Mouse (Mus musculus): ENCODE measurements around the gene Rfx7. TPM values are rescaled to one million over a fixed set of nuclear protein-coding genes. Genes with fewer than 3 reads are reported as not detected.
A peak's percentile ranks its signal among the peaks of the same experiment; 100 is the strongest.

The Rfx7 gene
- polyA plus RNA-seq, 1 experiment from 2014 or later = 4.0 TPM

DNA sequence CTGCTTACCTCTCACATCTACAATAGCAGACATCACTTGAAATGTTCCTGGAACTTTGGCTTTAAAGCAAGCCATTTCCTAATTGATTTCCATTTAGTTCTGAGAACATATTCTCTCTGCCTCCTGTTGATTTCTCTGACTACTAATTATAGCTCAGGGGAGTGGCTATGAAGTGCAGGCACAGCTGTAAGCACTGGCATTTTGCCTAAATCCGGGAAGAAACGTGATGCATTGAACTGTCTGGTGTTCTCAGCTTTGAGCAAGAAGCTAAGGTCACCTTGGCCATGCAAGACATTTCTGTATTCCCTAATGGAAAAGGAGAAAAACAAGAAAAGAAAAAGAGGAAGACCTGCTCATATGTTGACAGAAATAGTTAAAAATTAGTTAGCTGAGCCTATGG, 96.6 kb downstream of the Rfx7 start:
- peak; percentile 89 for DNase-seq (ENCODE audit: low spot score)
- Histone ChIP-seq H3K4me3 (ENCODE audit: low read depth, low read length) (no peak overlapping the region), H3K4me2 (replicated peaks; ENCODE audit: low read depth, low read length) (no peak overlapping the region), H3K9me3 (ENCODE audit: low read length) (no peaks in the 10 kb centered on the region), H3K4me1 (ENCODE audit: insufficient read depth, low read depth, low read length) (peaks cover 7% of the 10 kb centered on the region; the same call in 1 of the 2 replicates), H3K27me3 (replicated peaks; ENCODE audit: insufficient read depth, low read length) (no peaks in the 10 kb centered on the region), H3K27ac (ENCODE audit: low read length) (0 out of 2 replicates have a peak overlapping the region, but pooled peaks have one; percentile 43), H3K9ac (replicated peaks; ENCODE audit: low read depth) (no peak overlapping the region), H3K36me3 (ENCODE audit: insufficient read depth, low read length) (no peaks in the 10 kb centered on the region)
- ATAC-seq = peak; percentile 79
- WGBS = 3% methylated on average over 2 of the region's 2 CpGs
- TF ChIP-seq CTCF (IDR thresholded peaks at IDR 0.05) (no peak), EP300 (IDR thresholded peaks at IDR 0.05) (no peak)

DNA sequence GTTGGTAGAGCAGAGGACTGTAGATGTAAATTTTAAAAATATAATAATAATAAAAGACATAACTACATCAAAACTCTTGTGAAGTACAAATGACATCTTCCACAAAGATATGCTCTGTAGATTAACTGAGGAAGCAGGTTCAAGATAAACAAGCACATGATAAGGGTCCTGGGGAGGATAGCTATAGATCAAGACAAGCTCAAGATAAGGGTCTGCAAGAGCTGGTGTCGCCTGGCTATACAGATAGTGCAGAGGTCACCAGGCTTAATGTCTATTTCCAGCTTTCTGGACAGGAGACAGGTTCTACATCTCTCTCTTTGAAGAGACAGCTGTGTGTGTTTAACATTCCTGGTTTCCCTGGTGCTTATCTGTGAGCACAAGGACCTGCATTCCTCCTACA, 100.2 kb downstream of the Rfx7 start:
- ATAC-seq (no peak), DNase-seq (ENCODE audit: low spot score) (no peak)
- Histone ChIP-seq H3K9ac (replicated peaks; ENCODE audit: low read depth) (no peak overlapping the region), H3K27ac (ENCODE audit: low read length) (no peak overlapping the region), H3K4me2 (replicated peaks; ENCODE audit: low read depth, low read length) (no peak overlapping the region), H3K27me3 (replicated peaks; ENCODE audit: insufficient read depth, low read length) (no peaks in the 10 kb centered on the region), H3K9me3 (ENCODE audit: low read length) (no peaks in the 10 kb centered on the region), H3K4me3 (ENCODE audit: low read depth, low read length) (no peak overlapping the region), H3K4me1 (ENCODE audit: insufficient read depth, low read depth, low read length) (peaks cover 7% of the 10 kb centered on the region; the same call in 1 of the 2 replicates), H3K36me3 (ENCODE audit: insufficient read depth, low read length) (no peaks in the 10 kb centered on the region)
- TF ChIP-seq CTCF (IDR thresholded peaks at IDR 0.05) (no peak), EP300 (IDR thresholded peaks at IDR 0.05) (no peak)
- 35% methylated on average over 1 of the region's 1 CpGs for WGBS

DNA sequence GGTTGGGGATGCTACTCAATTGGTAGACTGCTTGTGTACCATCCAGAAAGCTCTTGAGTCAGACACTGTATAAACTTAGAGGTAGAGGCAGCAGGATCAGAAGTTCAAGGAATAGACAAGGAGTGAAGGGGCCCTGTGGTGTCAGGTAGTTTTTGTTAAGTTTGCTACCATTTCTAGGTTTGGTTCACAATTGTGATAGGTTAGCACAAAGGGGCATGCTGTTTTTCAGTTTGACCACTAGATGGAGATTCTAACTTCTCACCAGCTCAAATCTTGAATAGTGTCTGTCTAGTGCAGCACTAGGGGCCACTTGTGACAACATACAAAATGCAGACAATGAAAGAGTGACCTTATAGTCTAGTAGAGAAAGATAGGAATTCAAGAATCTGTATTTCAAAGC, 103.1 kb downstream of the Rfx7 start:
- Histone ChIP-seq H3K9me3 (ENCODE audit: low read length) (no peaks in the 10 kb centered on the region), H3K27me3 (replicated peaks; ENCODE audit: insufficient read depth, low read length) (no peaks in the 10 kb centered on the region), H3K4me3 (ENCODE audit: low read depth, low read length) (no peak overlapping the region), H3K4me2 (replicated peaks; ENCODE audit: low read depth, low read length) (no peak overlapping the region), H3K9ac (replicated peaks; ENCODE audit: low read depth) (no peak overlapping the region), H3K27ac (ENCODE audit: low read length) (no peak overlapping the region), H3K36me3 (ENCODE audit: insufficient read depth, low read length) (no peaks in the 10 kb centered on the region), H3K4me1 (ENCODE audit: insufficient read depth, low read depth, low read length) (no peaks in the 10 kb centered on the region)
- peak; percentile 89 for DNase-seq (ENCODE audit: low spot score)
- ATAC-seq = no peak
- TF ChIP-seq EP300 (IDR thresholded peaks at IDR 0.05) (no peak), CTCF (IDR thresholded peaks at IDR 0.05) (peak; percentile 89)

DNA sequence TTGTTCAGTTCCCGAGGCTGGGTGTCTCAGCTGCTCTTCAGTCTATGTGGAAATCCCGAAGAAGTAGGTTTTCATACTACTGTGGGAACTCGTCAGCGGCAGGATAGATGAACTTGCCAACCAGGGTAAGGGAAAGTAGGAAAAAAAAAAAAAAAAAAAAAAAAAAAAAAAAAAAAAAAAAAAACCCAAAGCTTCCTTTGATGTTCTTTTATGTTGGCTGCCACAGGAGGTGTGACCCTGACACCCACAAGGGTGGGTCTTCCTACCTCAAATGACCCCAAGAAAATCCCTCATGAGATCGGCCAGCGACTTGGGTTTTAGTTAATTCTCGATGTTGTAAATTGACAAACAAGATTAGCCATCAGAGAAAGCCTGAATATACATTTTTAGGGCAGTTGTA, 104.5 kb downstream of the Rfx7 start:
- no peak for TF ChIP-seq CTCF (IDR thresholded peaks at IDR 0.05)
- no peak for TF ChIP-seq EP300 (IDR thresholded peaks at IDR 0.05)
- Histone ChIP-seq H3K27me3 (replicated peaks; ENCODE audit: insufficient read depth, low read length) (no peaks in the 10 kb centered on the region), H3K9ac (replicated peaks; ENCODE audit: low read depth) (no peak overlapping the region), H3K9me3 (ENCODE audit: low read length) (no peaks in the 10 kb centered on the region), H3K36me3 (ENCODE audit: insufficient read depth, low read length) (no peaks in the 10 kb centered on the region), H3K4me1 (ENCODE audit: insufficient read depth, low read depth, low read length) (peaks cover 7% of the 10 kb centered on the region; the same call in 1 of the 2 replicates), H3K27ac (ENCODE audit: low read length) (no peak overlapping the region), H3K4me3 (ENCODE audit: low read depth, low read length) (no peak overlapping the region), H3K4me2 (replicated peaks; ENCODE audit: low read depth, low read length) (no peak overlapping the region)
- 80% methylated on average over 7 of the region's 7 CpGs for WGBS
- ATAC-seq (no peak), DNase-seq (ENCODE audit: low spot score) (no peak)

DNA sequence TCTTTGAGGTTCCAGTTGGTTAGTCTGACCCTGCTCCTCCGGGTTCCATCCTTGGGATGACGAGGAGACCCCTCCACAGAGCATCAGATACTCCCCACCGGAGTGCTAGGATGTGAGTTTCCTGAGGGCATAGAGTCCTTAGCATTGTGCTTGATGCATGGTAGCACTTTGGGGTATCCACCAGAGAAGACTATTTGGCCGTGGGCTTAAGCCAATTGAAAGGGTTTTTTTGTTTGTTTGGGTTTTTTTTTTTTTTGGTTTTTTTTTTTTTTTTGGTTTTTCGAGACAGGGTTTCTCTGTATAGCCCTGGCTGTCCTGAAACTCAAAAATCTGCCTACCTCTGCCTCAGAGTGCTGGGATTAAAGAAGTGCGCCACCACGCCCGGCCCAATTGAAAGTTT, 105.2 kb downstream of the Rfx7 start:
- H3K27ac ChIP-seq (ENCODE audit: low read length) = no peak overlapping the region
- H3K27me3 ChIP-seq (replicated peaks; ENCODE audit: insufficient read depth, low read length) = no peaks in the 10 kb centered on the region
- DNase-seq (ENCODE audit: low spot score) (no peak), ATAC-seq (no peak)
- WGBS = 83% methylated on average over 8 of the region's 8 CpGs
- no peak overlapping the region for H3K9ac ChIP-seq (replicated peaks; ENCODE audit: low read depth)
- H3K36me3 ChIP-seq (ENCODE audit: insufficient read depth, low read length) = no peaks in the 10 kb centered on the region
- H3K4me1 ChIP-seq (ENCODE audit: insufficient read depth, low read depth, low read length) = peaks cover 7% of the 10 kb centered on the region; the same call in 1 of the 2 replicates
- no peak overlapping the region for H3K4me2 ChIP-seq (replicated peaks; ENCODE audit: low read depth, low read length)
- H3K4me3 ChIP-seq (ENCODE audit: low read depth, low read length) = no peak overlapping the region
- H3K9me3 ChIP-seq (ENCODE audit: low read length) = no peaks in the 10 kb centered on the region
- TF ChIP-seq EP300 (IDR thresholded peaks at IDR 0.05) (no peak), CTCF (IDR thresholded peaks at IDR 0.05) (no peak)

DNA sequence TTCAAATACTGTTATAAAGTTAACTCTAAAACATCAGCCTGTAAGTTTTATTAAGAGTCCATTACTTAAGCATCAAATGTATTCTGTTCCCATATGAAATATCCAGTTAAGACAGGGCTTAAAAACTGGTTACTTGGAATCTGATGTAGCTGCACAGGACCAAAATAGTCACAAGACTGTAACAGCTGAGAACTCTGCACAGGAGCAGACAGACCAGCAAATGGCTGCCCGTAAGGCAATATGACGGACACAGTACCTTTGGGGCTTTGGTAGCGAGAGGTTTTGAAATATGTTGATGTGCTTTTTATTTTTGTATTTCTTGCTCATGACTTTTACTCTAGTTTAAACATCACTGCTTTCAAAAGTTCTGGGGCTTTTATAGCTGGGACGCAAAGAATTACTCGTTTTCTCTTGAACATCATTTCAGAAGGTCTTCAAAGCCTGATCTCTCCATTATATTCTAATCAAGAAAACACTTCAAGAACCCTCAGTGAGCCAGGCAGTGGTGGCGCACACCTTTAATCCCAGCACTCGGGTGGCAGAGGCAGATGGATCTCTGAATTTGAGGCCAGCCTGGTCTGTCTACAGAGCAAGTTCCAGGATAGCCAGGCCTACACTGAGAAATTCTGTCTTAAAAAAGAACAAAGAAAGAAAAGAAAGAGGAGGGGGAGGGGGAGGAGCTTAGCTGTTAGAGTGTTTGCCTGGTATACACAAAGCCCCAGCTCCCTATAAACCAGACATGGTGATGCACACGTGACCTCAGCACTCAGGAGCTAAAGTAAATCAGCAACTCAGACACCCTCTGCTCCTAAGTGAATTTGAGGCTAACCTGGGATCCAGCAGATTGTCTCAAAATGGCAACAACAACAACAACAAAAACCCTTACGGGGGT, 107.2 kb downstream of the Rfx7 start:
- DNase-seq (ENCODE audit: low spot score) (peak; percentile 74), ATAC-seq (peak; percentile 47)
- H3K4me1 ChIP-seq (ENCODE audit: insufficient read depth, low read depth, low read length) = peaks cover 13% of the 10 kb centered on the region; the same call in 1 of the 2 replicates
- no peak overlapping the region for H3K9ac ChIP-seq (replicated peaks; ENCODE audit: low read depth)
- no peaks in the 10 kb centered on the region for H3K36me3 ChIP-seq (ENCODE audit: insufficient read depth, low read length)
- TF ChIP-seq CTCF (IDR thresholded peaks at IDR 0.05) (no peak), EP300 (IDR thresholded peaks at IDR 0.05) (peak; percentile 22; the same call in 1 of the 2 replicates)
- H3K4me3 ChIP-seq (ENCODE audit: low read depth, low read length) = peak overlapping the region; percentile 8; the same call in 1 of the 2 replicates
- 46% methylated on average over 9 of the region's 9 CpGs for WGBS
- no peaks in the 10 kb centered on the region for H3K27me3 ChIP-seq (replicated peaks; ENCODE audit: insufficient read depth, low read length)
- H3K27ac ChIP-seq (ENCODE audit: low read length) = peak overlapping the region; percentile 97
- no peaks in the 10 kb centered on the region for H3K9me3 ChIP-seq (ENCODE audit: low read length)
- peak overlapping the region; percentile 43 for H3K4me2 ChIP-seq (replicated peaks; ENCODE audit: low read depth, low read length)
